Mouse (Mus musculus) spleen, postnatal 4 days (tissue): ENCODE measurements around the gene 4930519P11Rik.

ENCODE experiments used
- DNase-seq, 2 experiments: peaks; one replicate each; pipeline ENCODE4 v3.0.0; 2022; ENCODE audit warnings: low spot score in 2 of 2

Gene 4930519P11Rik

GRCm38 (mm10) chr2:154632203-154632780 is 19.1 kb upstream of the 4930519P11Rik start:
- DNase-seq: peak; percentile 72 to 82

GRCm38 (mm10) chr2:154630531-154630930 is 17.3 kb upstream of the 4930519P11Rik start:
- no peak for DNase-seq

- no peak for DNase-seq
Observed at GRCm38 (mm10) chr2:154624137-154624536, 10.9 kb upstream of the 4930519P11Rik start.

GRCm38 (mm10) chr2:154621684-154622083 is 8.4 kb upstream of the 4930519P11Rik start:
- no peak for DNase-seq

GRCm38 (mm10) chr2:154617061-154617460 is 3.8 kb upstream of the 4930519P11Rik start:
- no peak for DNase-seq

- DNase-seq: no peak
Observed at GRCm38 (mm10) chr2:154615674-154616073, 2.4 kb upstream of the 4930519P11Rik start.

- no peak for DNase-seq
Observed at GRCm38 (mm10) chr2:154614841-154615576, 1.8 kb upstream of the 4930519P11Rik start.

GRCm38 (mm10) chr2:154609050-154609767 is 4.0 kb downstream of the 4930519P11Rik start:
- DNase-seq: no peak

- DNase-seq: no peak
Observed at GRCm38 (mm10) chr2:154606965-154607364, 6.3 kb downstream of the 4930519P11Rik start.

- no peak for DNase-seq
Observed at GRCm38 (mm10) chr2:154604156-154604555, 9.1 kb downstream of the 4930519P11Rik start.

- peak; percentile 99 for DNase-seq
Observed at GRCm38 (mm10) chr2:154603638-154604153, 9.5 kb downstream of the 4930519P11Rik start, which contains the start of gene Pxmp4. Gene Pxmp4, minus strand, starts transcription at chr2:154603708.

GRCm38 (mm10) chr2:154603007-154603637 is 10.1 kb downstream of the 4930519P11Rik start:
- no peak for DNase-seq

- no peak for DNase-seq
Observed at GRCm38 (mm10) chr2:154601324-154601723, 11.9 kb downstream of the 4930519P11Rik start.

- DNase-seq: no peak
Observed at GRCm38 (mm10) chr2:154600586-154600985, 12.7 kb downstream of the 4930519P11Rik start.

- DNase-seq: no peak
Observed at GRCm38 (mm10) chr2:154597399-154597798, 15.8 kb downstream of the 4930519P11Rik start.

GRCm38 (mm10) chr2:154595775-154596174 is 17.5 kb downstream of the 4930519P11Rik start:
- no peak for DNase-seq

GRCm38 (mm10) chr2:154593025-154593424 is 20.2 kb downstream of the 4930519P11Rik start:
- DNase-seq: peak in 1 of 2 experiments; percentile 47

- DNase-seq: no peak
Observed at GRCm38 (mm10) chr2:154591239-154591638, 22.0 kb downstream of the 4930519P11Rik start.

GRCm38 (mm10) chr2:154589051-154589450 is 24.2 kb downstream of the 4930519P11Rik start:
- DNase-seq: no peak

- peak; percentile 69 to 87 for DNase-seq
Observed at GRCm38 (mm10) chr2:154586405-154586804, 26.8 kb downstream of the 4930519P11Rik start.

GRCm38 (mm10) chr2:154584931-154585601 is 28.2 kb downstream of the 4930519P11Rik start:
- no peak for DNase-seq
